Comparison of ENCODE assay signal across 8 mouse cellular contexts in the genomic region with DNA sequence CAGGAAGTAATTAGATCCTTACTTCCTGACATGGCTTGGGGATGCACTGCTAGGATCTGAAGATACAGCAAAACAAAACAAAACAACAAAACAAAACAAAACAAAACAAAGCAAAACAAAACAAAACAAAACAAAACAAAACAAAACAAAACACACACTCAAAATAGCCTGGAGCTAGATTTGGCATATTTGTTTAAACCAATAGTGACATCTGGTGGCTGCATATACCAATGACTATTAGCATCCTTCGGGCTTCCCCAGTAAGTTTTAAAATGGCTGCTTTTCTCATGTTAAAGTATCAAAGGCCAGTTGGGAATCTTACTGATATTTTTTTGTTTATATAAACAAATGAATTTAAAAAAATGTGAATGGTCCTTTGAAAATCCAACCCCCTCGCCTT. TPM values are rescaled to one million over a fixed set of nuclear protein-coding genes. Genes with fewer than 3 reads are reported as not detected.
A peak's percentile ranks its signal among the peaks of the same experiment; 100 is the strongest.
DNase-seq lines count a peak whose midpoint lies in the region; ATAC-seq and TF ChIP-seq lines count a peak whose summit lies in the region.

No protein-coding gene starts in this region.

- no peak for TF ChIP-seq POLR2A in lung, adult 2 months (IDR thresholded peaks at IDR 0.05; ENCODE audit: borderline replicate concordance, extremely low read depth, low read depth, low read length)

- TF ChIP-seq CTCF in lung, adult 2 months (IDR thresholded peaks at IDR 0.05; ENCODE audit: insufficient read depth, low read length) = peak; percentile 30; the same call in 1 of the 2 replicates
- TF ChIP-seq CTCF in lung, postnatal 0 days (IDR thresholded peaks at IDR 0.05) = peak; percentile 76

- DNase-seq in heart, adult 18-20 months = peak; percentile 5 to 11
- DNase-seq in heart, postnatal 25 days (ENCODE audit: low spot score) = no peak
- DNase-seq in lung, adult 2 months = no peak
- no peak for DNase-seq in lung, postnatal 4 days
- DNase-seq in cerebellum, adult 8-10 months = peak; percentile 7
- DNase-seq in lung, postnatal 0 days (ENCODE audit: low spot score) = peak; percentile 83
- no peak for DNase-seq in spleen, postnatal 14 days (ENCODE audit: low spot score in 2 of 2)
- no peak for DNase-seq in urinary bladder, postnatal 14 days (ENCODE audit: low spot score)

- H3K27ac ChIP-seq in lung, postnatal 0 days (ENCODE audit: low read length) = no peak overlapping the region

- no peak overlapping the region for H3K9ac ChIP-seq in lung, postnatal 0 days (replicated peaks; ENCODE audit: low read depth)

- ATAC-seq in lung, postnatal 0 days = no peak

- no peak overlapping the region for H3K4me2 ChIP-seq in lung, postnatal 0 days (replicated peaks; ENCODE audit: low read depth, low read length)

- H3K27me3 ChIP-seq in lung, postnatal 0 days (replicated peaks; ENCODE audit: insufficient read depth, low read length) = no peaks in the 10 kb centered on the region

- no peak overlapping the region for H3K4me3 ChIP-seq in lung, adult 2 months (replicated peaks; ENCODE audit: extremely low read depth, low read depth, low read length)
- H3K4me3 ChIP-seq in lung, postnatal 0 days (ENCODE audit: low read depth, low read length) = no peak overlapping the region

- intact Hi-C loops in heart, postnatal 25 days (cut with DNase I) = loop anchor here (5.0 to 10.0 kb wide), 3 partner anchors 94 to 1099 kb away; no protein-coding TSS in a partner anchor

- H3K4me1 ChIP-seq in lung, adult 2 months (ENCODE audit: control insufficient read depth, insufficient read depth, low read length) = no peaks in the 10 kb centered on the region
- H3K4me1 ChIP-seq in lung, postnatal 0 days (ENCODE audit: insufficient read depth, low read depth, low read length) = no peaks in the 10 kb centered on the region

- H3K36me3 ChIP-seq in lung, postnatal 0 days (ENCODE audit: insufficient read depth, low read length) = no peaks in the 10 kb centered on the region

- 26% methylated on average over 2 of the region's 2 CpGs for WGBS in lung, adult 2 months
- WGBS in lung, postnatal 0 days = 30% methylated on average over 2 of the region's 2 CpGs

- no peaks in the 10 kb centered on the region for H3K9me3 ChIP-seq in lung, postnatal 0 days (ENCODE audit: low read length)

- no peak for TF ChIP-seq EP300 in lung, postnatal 0 days (IDR thresholded peaks at IDR 0.05)

RNA-seq across cellular contexts. Expression of gene Ica1, which starts 52.9 kb away (rescaled TPM):
- 10 to 100 TPM; 12.1 to 12.6 TPM for total RNA-seq in heart, adult 18-20 months (2021)
- total RNA-seq in heart, postnatal 25 days (2021) = 1 to 10 TPM; 7.9 to 8.0 TPM
- polyA plus RNA-seq in lung, adult 2 months (2012; rRNA removed) = 10.1 and 10.9 TPM in 2 replicates
- polyA plus RNA-seq in lung, postnatal 0 days (2015; fragmentation: Nextera tagmentation; extraction: Ambion mirVana) = 46.5 and 50.6 TPM in 2 replicates

Comparison
In these comparisons a context has a peak if more than half of its experiments do, and no peak if none do; other contexts are left out.
1. DNase-seq: peak in heart, adult 18-20 months (2 of 2), cerebellum, adult 8-10 months (single experiment) and lung, postnatal 0 days (single experiment); none in heart, postnatal 25 days (single experiment), lung, adult 2 months (single experiment), lung, postnatal 4 days (0 of 2), spleen, postnatal 14 days (0 of 2) and urinary bladder, postnatal 14 days (single experiment).